Mouse (Mus musculus) cerebellum, adult 11-12 months (tissue): ENCODE results near the gene F3.
"Not testable (repeated sequence)": the region's sequence is repeated elsewhere in the genome, so short reads cannot be mapped to it uniquely, and the experiment has no call there.

ENCODE experiments used
- DNase-seq: peaks from one replicate; pipeline ENCODE4 v3.0.0; 2022

The F3 gene

DNA sequence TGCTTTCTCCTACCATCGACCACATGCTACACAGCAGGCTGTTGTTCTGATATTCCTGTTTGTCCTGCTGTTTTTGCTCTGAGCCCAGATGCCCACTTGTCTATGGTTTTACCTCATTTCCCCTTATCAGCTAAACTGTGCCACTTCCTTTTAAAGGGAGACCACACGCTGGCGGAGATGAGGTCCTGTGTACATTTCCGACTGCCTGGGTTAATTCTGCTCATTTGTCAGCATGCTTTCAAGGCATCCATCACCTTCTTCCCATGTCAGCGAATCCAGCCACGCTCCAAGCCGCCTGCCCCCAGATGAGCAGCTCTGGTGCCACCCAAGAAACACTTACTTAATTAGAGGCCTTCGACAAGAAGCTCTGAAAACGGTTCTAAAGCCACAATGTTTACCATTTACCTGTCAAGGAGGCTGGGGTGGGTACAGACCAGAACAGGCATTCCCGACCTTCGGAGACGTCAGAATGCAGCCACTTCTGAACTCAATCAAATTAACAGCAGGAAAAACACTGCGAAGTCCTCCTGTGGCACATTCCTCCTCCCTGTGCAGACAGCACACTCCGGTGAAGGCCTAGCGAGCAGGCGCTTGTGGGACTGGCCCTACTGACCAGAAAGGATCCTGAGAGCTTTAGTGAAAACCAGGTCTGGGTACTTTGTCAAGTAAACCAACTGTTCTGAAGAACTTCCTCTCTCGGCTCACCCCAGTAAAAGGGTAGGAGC lies 16.3 kb downstream of the F3 start:
- no peak for DNase-seq

DNA sequence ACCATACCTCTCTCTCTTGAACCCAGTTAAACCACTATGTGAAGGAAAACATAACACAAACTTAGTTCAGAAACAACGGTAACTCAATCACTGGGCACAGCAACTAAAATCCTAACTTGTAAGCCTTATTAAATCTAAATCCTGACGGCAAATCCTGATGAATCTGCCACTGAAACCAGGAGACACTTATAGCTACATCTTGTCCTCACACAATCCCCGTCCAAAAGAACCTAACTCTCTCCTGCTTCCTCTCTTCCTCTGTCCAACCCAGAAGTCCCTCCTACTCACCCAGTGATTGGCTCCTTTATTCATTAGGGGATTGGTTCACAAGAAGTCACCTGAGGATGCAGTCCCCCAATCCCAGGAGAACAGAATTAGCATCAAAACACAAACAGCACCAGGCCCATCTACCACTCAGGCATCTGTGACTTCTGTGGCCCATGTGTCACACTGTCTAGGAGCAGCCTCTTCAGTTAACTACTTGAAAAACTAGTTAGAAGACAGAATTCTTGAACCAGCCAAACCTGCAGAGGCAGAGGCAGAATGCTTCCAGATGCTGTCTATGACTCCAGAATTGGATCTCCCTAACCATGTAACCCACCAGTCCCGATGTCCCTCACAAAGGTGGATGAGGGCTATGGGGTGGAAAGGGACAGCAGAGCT lies 18.0 kb downstream of the F3 start:
- DNase-seq: not testable (repeated sequence)

- not testable (repeated sequence) for DNase-seq
Observed at GRCm38 (mm10) chr3:121754319-121755090, 31.2 kb downstream of the F3 start.

DNA sequence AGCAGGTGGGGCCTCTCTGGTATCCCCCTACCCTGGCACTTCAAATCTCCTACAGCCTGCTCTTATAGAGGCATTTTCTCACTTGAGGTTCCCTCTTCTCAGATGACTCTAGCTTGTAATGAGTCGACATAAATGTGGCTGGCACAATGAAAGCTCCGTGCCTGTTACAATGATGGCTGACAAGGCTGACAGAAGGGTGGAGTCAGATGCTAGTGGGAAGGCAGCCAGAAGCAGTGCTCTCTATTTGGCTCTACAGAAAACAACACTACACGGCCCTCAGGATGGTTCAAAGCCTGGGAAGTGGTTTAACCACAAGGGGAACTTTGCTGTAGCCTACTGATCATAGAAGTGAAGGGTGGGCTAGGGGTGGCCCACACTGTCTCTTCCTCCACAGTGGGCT lies 31.8 kb downstream of the F3 start:
- no peak for DNase-seq

DNA sequence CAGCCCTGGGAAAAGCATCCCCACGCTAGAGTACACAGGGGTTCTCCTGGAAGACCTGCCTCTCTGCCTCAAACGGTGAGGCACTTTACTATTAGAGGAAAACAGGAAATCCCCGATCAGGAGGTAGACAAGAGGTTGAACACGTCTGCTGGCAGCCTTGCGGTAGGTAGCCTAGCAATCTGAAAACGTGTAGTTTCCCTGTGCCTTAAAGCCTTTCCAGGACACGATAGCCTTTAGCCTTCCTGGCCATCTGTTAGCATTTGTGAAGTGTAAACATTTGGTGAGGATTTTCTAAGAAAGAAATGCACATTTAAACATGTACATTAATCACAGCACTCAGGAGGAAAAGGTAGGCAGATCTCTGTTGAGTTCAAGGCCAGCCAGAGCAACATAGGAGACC lies 35.0 kb downstream of the F3 start:
- no peak for DNase-seq

DNA sequence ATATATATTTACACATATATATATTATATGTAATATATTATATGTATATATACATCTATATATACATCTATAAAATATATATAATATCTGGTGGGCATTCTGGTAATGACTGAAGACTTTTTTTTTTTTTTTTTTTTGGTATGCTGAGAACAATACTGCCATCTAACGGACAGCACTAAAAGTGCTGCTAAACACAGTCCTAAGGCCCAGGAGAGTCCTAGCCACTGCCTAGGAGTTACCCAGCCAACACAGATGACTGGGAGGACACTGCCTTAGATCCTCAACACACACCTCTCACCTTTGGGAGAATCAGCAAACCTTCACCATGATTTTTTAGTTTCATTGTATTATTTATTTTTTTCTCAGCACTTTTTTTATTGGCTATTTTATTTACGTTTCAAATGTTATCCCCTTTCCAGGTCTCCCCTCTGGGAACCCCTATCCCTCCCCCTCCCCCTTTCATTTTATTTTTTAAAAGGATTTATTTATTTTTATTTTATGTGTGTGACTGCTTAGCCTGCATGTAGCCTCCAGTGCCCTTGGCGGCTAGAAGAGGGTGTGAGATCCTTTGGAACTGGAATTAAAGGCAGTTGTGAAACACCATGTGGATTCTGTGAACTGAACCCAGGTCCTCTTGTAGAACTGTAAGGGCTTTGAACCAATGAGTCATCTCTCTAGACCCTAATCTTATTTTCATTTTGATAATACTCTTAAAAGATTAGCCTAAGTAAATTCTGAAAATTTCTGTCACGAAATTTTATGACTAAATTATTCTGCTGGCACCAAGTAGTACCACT lies 38.9 kb downstream of the F3 start:
- no peak for DNase-seq

GRCm38 (mm10) chr3:121766048-121766447 lies 42.7 kb downstream of the F3 start:
- DNase-seq: no peak

DNA sequence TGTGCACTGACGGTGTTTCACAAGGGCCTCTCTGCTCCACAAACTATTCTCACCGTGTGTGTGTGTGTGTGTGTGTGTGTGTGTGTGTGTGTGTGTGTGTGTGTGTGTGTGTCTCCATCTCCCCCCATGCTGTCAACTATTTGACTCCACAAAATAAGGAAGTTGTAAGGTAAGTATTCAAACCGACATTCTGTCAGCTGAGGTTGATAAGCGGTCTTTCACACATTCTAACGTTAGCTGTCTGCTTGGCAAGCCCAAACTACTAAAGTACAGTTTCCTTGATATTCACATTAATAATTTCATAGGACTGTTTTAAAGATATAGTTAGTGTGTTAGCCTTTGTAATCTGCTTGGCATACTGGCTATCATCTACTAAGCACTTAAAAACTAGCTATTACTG lies 43.5 kb downstream of the F3 start:
- no peak for DNase-seq

DNA sequence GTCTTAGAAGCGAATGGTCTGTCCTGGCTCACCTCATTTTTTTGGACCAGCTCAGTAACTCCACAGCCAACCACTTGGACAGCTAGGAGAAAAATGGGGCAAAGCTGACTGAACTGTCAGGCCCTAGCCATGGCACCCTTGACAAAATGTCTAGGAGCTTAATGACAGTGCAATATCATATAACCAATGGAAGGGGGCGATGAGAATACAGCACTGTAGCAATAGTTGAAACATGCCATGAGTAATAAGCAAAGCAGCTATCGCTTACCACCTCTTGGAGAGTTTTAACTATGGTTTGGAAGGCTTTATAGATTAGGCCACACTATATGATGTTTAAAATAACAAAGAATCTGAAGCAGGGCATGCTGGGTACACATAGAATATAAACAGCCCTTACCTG lies 45.4 kb downstream of the F3 start:
- no peak for DNase-seq

DNA sequence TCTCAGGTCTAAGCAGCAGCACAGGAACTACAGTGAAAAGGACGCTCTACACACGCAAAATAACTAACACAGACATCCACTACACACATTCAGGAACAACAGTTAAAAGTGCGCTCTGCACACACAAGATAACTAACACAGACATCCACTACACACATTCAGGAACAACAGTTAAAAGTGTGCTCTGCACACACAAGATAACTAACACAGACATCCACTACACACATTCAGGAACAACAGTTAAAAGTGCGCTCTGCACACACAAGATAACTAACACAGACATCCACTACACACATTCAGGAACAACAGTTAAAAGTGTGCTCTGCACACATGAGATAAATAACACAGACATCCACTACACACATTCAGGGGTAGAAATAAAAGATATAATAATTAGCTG lies 50.0 kb downstream of the F3 start:
- DNase-seq: not testable (repeated sequence)

DNA sequence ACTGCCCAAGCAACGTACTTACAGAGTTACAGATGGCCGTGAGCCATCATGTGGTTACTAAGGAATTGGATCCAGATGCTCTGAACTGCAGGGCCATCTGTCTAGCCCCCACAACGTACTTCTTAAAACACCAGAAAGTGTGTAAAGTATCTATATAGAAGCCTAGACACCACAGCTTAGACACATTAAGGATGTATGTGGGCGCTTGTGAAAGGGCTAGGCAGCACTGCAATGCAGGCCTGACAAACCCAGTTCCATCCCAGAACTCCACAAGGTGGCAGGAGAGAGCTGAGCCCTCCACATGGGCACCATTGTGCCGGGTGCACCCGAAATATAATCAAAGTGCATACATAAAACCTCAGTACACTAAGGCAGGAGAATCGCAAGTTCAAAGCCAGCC lies 54.6 kb downstream of the F3 start:
- DNase-seq: no peak

GRCm38 (mm10) chr3:121783020-121783419 lies 59.7 kb downstream of the F3 start:
- DNase-seq: no peak
